Mouse (Mus musculus) erythroblast, embryonic 14.5 days (primary cell): ENCODE results near the gene Lmna. TPM values are rescaled to one million over a fixed set of nuclear protein-coding genes. Genes with fewer than 3 reads are reported as not detected.

Source experiments
- H3K27me3 ChIP-seq: 2 replicates; pipeline ENCODE4 v1.6.1; 2012; ENCODE audit warnings: inconsistent platforms; ENCODE audit not compliant: control insufficient read depth
- H3K36me3 ChIP-seq: 2 replicates; pipeline ENCODE4 v1.6.1; 2012; ENCODE audit warnings: mild to moderate bottlenecking, inconsistent platforms; ENCODE audit not compliant: control insufficient read depth
- H3K4me1 ChIP-seq: 2 replicates; pipeline ENCODE4 v1.6.1; 2012; ENCODE audit warnings: inconsistent platforms; ENCODE audit not compliant: control insufficient read depth
- H3K4me3 ChIP-seq: replicated peaks from 2 replicates; pipeline ENCODE3; 2012; ENCODE audit warnings: moderate library complexity, mild to moderate bottlenecking, inconsistent platforms
- H3K9me3 ChIP-seq: 2 replicates; pipeline ENCODE4 v1.6.1; 2012; ENCODE audit warnings: low read length, inconsistent platforms, mixed read lengths; ENCODE audit not compliant: control insufficient read depth
- GATA1 ChIP-seq: IDR thresholded peaks from 2 replicates; pipeline ENCODE4 v1.6.1; 2012; ENCODE audit warnings: low read length, inconsistent platforms, mixed read lengths
- TAL1 ChIP-seq: IDR thresholded peaks from 3 replicates; pipeline ENCODE4 v1.6.1; 2012; ENCODE audit warnings: low read length, inconsistent platforms, mixed read lengths
- polyA plus RNA-seq: library from polyadenylated mRNA; stranded (reverse); fragments of >175 nt; gene quantifications from 2 replicates; pipeline ENCODE4 v1.2.3, GENCODE M21; 2012

Lmna gene
- polyA plus RNA-seq, 1 experiment = 158 TPM

GRCm38 (mm10) chr3:88458778-88459219, 51.0 kb downstream of the Lmna start:
- H3K4me1 ChIP-seq = peaks cover 6% of the 10 kb centered on the region
- no peaks in the 10 kb centered on the region for H3K36me3 ChIP-seq
- no peak overlapping the region for H3K4me3 ChIP-seq
- no peak for TF ChIP-seq TAL1
- no peak for TF ChIP-seq GATA1
- no peaks in the 10 kb centered on the region for H3K9me3 ChIP-seq
- peaks cover 69% of the 10 kb centered on the region for H3K27me3 ChIP-seq

DNA sequence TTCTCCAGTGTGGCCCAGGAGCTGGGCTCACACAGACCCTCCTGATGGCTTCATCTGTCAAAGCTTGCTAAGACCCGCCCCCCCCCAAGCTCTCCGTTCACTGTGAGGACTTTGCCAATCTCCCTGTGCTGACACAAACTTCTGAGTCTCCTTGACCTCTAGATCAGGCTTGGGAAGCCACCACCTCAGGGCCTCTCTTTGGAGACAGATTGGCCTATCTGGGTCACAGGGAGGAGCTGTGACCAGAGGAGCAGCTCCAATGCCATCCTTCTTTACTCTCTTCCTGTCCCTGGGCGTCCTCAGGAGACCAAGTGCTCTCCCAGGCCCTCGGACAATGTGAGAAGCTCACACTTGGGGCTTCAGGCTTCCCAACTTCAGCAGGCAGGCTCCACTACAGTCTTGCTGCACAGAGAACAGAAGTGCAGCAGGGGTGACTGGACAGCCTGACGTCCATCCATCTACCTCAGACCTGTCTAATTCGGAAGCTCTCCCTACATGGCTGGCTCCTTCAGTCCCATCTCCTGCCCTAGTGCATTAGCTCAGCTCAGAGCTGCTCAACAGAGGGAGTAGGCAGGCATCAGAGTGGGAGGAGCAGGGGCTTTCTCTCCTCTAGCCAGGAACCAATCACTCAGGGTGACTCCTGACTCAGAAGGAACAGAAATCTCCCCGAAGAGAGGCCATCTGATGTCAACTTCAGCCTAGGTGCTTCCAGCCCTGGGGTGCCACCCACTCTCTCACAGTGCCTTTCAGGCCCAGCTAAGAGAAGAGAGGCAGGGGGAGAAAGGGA, 52.8 kb downstream of the Lmna start:
- no peaks in the 10 kb centered on the region for H3K9me3 ChIP-seq
- H3K27me3 ChIP-seq = peaks cover 81% of the 10 kb centered on the region
- H3K36me3 ChIP-seq = peaks cover 3% of the 10 kb centered on the region; the same call in 1 of the 2 replicates
- TF ChIP-seq TAL1 (no peak), GATA1 (no peak)
- H3K4me3 ChIP-seq = no peak overlapping the region
- peaks cover 6% of the 10 kb centered on the region for H3K4me1 ChIP-seq

DNA sequence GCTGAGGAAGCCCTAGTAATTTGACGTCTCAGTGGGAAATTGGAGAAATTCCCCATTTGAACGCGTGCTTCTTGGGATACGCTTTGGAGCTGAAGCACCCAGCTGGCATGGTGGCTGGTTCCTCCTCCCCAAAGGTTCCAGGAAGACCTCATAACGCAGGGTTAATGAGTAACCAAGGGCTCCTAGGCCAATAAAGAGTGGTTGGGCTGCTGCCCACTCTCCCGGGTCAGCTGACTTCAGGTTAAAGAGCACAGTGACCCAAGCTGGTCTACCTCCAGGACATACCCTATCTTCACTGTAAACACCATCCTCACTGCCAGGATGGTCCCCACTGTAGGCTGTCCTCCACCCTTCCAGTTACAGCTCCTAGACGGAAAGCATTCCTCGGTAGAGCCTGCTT, 53.4 kb downstream of the Lmna start:
- Histone ChIP-seq H3K4me1 (peaks cover 6% of the 10 kb centered on the region), H3K4me3 (no peak overlapping the region), H3K27me3 (peaks cover 80% of the 10 kb centered on the region), H3K36me3 (peaks cover 3% of the 10 kb centered on the region; the same call in 1 of the 2 replicates), H3K9me3 (no peaks in the 10 kb centered on the region)
- TF ChIP-seq GATA1 (no peak), TAL1 (no peak)

- peak overlapping the region; percentile 36 for H3K4me3 ChIP-seq
- H3K36me3 ChIP-seq = peaks cover 3% of the 10 kb centered on the region; the same call in 1 of the 2 replicates
- H3K9me3 ChIP-seq = no peaks in the 10 kb centered on the region
- TF ChIP-seq GATA1 = no peak
- no peak for TF ChIP-seq TAL1
- H3K27me3 ChIP-seq = peaks cover 77% of the 10 kb centered on the region
- H3K4me1 ChIP-seq = peaks cover 6% of the 10 kb centered on the region
Measured at GRCm38 (mm10) chr3:88455588-88456264, 54.0 kb downstream of the Lmna start.

GRCm38 (mm10) chr3:88454762-88455587, 54.8 kb downstream of the Lmna start:
- TF ChIP-seq GATA1 (no peak), TAL1 (no peak)
- H3K9me3 ChIP-seq = no peaks in the 10 kb centered on the region
- H3K4me1 ChIP-seq = peaks cover 6% of the 10 kb centered on the region
- H3K4me3 ChIP-seq = peak overlapping the region; percentile 36
- peaks cover 77% of the 10 kb centered on the region for H3K27me3 ChIP-seq
- peaks cover 3% of the 10 kb centered on the region; the same call in 1 of the 2 replicates for H3K36me3 ChIP-seq

- H3K36me3 ChIP-seq = peaks cover 3% of the 10 kb centered on the region; the same call in 1 of the 2 replicates
- no peak overlapping the region for H3K4me3 ChIP-seq
- peaks cover 77% of the 10 kb centered on the region for H3K27me3 ChIP-seq
- TF ChIP-seq GATA1 (no peak), TAL1 (no peak)
- H3K4me1 ChIP-seq = peaks cover 6% of the 10 kb centered on the region
- no peaks in the 10 kb centered on the region for H3K9me3 ChIP-seq
Measured at GRCm38 (mm10) chr3:88453986-88454385, 55.8 kb downstream of the Lmna start.

GRCm38 (mm10) chr3:88453369-88453768, 56.4 kb downstream of the Lmna start:
- H3K4me1 ChIP-seq = peaks cover 6% of the 10 kb centered on the region
- H3K27me3 ChIP-seq = peaks cover 77% of the 10 kb centered on the region
- TF ChIP-seq GATA1 (no peak), TAL1 (no peak)
- H3K9me3 ChIP-seq = no peaks in the 10 kb centered on the region
- peaks cover 3% of the 10 kb centered on the region; the same call in 1 of the 2 replicates for H3K36me3 ChIP-seq
- H3K4me3 ChIP-seq = no peak overlapping the region

DNA sequence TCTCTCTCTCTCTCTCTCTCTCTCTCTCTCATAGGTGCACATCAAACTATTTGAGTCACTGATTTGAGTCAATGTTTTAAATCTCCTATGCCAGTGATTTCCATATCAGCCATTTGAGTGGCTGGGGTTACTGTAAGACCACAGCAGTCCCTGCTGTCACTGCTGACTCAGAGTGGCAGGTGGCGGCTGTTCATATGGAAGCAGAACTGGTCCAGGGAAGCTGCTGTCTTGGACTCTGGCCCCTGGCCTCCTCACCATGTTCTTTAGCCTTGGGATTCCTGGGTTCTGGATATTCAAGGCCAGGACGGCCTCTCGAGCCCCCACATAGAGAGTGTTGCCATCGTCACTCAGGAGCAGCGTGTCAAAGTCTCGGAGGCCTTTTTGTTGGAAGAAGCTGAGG, 57.0 kb downstream of the Lmna start:
- TF ChIP-seq GATA1 (no peak), TAL1 (no peak)
- Histone ChIP-seq H3K27me3 (peaks cover 80% of the 10 kb centered on the region), H3K4me3 (no peak overlapping the region), H3K9me3 (no peaks in the 10 kb centered on the region), H3K36me3 (peaks cover 3% of the 10 kb centered on the region; the same call in 1 of the 2 replicates), H3K4me1 (peaks cover 8% of the 10 kb centered on the region)
